Mouse (Mus musculus) spleen, adult 12 weeks (tissue): ENCODE data around the gene Elmo3.
A peak's percentile ranks its signal among the peaks of the same experiment; 100 is the strongest.

Experiments
- DNase-seq: peaks from one replicate; pipeline ENCODE4 v3.0.0; 2022; ENCODE audit warnings: low spot score

Gene Elmo3

DNA sequence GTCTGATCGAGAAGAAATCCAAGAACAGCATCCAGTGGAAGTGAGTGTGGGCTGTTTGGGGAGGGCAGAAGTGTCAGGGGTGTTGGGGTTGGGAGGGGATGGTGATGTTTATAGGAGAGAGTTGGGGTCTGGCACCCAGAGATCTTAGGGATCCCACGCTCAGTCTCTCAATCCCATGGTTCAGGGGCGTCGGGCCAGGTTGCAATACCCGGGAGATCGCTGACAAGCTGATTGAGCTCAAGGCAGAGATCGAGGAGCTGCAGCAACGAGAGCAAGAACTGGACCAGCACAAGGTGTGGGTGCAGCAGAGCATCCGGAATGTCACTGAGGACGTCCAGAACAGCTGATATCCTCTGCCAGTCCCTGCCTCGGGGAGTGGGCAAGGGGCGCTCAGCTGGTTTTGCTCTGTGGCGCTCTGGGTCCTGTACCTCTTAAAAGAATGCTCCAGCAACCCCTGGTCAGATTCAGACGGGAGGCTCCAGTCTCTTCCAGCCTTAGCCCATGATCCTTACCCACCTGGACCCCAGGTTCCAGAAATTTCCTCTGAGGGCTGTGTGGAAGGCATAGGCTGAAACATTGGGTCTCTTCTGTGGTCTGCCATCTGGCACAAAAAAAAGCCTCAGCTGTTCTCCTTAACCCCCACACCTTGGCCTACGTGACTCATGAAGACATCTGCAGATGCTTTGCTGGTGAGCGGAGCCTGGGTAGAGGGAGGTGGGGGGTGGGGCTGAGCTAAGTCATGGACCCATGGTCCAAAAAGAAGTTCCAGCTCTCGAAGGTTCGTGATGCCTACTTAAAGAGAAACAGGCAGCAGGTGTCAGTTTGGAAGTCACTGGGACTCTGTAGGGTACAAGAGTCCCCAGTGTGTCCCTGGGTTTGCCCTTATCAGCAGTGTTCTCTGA, 6.8 kb upstream of the Elmo3 start:
- DNase-seq, result no peak

DNA sequence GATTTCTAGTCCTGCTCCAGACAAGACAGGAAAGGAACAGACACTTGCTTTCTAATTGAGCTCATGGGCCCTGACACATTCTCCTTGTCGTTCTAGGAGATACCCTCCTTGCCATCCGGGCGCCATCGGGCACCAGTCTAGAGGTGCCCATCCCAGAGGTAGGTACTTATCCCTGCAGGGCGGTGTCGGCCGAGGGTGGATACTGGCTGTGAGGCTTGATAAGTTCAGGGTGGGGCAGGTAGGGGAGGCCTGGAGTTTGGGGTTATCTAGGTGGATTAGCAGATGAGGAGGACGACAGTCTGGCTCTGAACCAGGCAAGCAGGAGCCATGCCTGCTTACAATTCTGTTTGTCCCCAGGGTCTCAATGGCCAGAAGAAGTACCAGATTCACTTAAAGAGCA, 5.4 kb upstream of the Elmo3 start:
- DNase-seq, result peak; percentile 75

DNA sequence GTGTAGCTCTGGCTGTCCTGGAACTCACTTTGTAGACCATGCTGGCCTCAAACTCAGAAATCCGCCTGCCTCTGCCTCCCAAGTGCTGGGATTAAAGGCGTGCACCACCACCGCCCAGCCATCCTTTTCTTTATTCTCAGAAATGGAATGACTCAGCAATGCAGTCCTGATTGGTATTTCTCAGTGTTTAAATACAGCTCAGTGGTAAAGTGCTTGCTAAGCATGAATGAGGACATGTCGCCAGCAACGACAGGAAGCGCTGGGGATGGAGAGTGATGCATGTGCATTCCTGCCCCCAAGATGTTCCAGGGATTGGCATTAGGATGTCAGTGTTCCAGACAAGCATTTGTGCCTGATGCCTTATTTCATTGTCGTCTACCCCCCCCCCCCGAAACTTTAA, 2.0 kb upstream of the Elmo3 start:
- DNase-seq, result no peak

DNA sequence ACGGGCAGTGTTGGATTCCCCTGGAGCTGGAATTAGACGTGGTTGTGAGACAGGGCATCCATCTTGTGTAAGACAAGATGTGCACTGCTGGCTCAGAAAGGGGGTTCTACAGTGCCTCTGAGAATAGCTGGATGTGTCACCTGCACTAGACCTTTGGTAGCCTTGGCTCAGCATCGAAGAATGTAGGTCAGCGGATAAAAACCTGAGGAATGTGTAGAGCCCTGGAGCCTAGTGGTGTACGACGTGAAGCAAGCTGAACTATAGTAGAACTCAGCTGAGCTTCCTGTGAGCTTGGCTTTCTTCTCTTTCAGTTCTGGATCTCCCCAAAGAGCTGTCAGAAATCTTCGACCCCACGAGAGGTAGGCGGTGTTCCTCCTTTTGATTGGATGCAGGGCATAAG, 1.5 kb upstream of the Elmo3 start:
- DNase-seq, result no peak

DNA sequence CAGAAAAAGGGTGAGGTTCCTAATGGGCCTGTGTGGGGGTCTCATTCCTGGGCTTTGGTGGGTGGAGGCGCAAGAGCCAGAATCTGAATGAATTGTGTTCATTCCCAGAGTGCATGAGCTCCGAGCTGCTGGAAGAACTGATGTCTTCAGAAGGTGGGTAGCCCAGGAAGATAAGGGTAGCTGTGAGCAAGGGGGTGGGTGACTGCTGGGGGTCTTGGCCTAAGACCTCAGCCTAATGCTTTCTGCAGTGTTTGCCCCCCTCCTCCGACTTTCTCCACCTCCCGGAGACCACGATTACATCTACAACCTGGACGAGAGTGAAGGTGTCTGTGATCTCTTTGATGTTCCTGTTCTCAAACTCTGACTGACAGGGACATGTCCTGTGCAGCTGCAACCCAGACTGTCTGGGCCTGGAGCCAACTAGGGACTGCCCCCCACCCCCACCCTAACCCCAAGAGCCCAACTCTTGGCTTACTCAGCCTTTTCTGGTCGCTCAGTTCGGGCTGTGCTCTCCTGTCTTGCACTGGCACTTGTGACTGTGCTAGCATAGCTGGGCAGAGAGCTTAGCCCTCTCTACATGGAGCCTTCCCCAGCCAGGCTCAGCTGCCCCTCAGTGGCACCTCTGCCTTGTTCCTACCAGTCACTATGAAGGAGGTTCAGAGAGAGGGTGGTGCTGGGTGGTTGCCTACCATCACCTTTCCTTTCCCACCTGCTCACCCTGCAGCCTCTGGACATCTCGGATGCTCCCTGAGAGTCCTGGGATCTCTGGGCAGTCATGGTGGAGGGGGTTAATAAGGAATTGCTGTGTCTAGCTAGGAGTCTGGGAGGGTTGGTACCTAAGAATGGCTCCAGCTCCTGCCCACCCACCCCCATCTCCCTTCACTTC, 833 bp upstream of the Elmo3 start:
- DNase-seq, result no peak

DNA sequence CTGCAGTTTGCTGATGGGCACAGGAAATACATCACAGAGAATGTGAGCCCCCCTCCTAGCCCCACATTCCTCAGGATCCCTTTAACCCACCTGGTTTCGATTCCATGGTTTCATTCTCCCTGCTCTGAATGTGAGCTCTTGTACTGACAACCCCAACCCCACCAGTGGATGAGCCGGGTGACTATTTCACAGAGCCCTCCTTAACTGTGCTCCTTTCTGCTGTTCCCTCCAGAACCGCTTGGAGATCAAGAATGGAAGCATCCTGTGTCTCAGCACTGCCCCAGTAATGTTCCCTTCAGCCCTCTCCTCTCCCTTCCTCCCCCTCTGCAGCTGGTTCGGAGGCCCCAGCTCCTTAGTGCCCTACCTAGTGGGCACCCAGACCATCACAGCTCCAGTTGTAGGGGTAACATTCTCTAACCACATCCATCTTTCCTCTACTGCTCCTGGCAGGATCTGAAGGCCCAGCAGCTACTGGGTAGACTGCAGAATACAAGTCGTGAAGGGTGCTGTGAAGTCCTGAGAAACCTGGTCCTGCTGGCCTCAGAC, 818 bp downstream of the Elmo3 start:
- DNase-seq, result no peak

DNA sequence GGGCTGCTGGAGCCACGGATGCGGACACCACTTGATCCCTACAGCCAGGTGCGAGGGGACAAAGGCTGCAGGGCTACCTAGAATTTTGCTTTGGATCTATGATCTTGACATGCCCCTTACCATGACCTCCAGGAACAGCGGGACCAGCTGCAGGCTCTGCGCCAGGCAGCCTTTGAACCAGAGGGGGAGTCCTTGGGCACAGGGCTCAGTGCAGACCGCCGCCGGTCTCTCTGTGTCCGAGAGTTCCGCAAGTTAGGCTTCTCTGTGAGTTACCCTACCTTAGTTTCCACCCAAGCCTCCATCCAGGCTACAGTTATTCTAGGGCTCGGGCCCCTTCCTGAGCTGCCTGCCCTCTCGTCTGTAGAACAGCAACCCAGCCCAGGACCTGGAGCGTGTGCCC, 2.3 kb downstream of the Elmo3 start:
- no peak for DNase-seq

DNA sequence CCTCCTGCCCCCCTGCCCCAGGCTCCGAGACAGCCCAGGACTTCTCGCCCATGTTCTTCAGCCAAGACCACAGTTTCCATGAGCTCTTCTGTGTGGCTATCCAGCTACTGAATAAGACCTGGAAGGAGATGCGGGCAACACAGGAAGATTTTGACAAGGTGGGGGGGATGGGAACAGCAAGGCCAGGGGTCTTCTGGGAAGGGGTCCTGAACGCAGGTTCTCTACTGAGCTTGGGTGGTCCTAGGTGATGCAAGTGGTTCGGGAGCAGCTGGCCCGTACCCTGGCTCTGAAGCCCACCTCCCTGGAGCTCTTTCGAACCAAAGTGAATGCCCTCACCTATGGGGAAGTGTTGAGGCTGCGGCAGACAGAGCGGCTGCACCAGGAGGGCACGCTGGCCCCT, 3.0 kb downstream of the Elmo3 start:
- DNase-seq, result no peak

DNA sequence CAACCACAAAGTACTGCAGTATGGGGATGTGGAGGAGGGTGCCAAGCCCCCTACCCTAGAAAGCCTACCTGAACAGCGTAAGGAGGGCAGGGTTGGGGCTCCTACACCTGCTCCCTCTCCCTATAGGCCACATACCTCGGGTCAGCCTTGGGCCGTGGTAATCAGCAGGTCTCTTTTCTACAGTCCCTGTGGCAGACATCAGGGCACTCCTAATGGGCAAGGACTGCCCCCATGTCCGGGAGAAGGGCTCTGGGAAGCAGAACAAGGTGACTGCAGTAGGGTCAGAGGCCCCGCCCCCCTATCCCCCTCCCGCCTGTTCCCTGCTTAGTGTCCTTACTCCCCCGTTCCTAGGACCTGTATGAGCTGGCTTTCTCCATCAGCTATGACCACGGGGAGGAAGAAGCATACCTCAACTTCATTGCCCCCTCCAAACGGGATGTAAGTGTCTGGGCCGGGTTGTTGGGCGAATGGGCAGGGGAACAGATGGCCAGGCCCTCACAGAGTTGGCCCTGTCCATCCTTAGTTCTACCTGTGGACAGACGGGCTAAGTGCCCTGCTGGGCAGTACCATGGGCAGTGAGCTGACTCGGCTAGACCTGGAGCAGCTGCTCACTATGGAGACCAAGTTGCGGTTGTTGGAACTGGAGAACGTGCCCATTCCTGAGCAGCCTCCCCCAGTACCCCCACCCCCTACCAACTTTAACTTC, 3.9 kb downstream of the Elmo3 start:
- no peak for DNase-seq

DNA sequence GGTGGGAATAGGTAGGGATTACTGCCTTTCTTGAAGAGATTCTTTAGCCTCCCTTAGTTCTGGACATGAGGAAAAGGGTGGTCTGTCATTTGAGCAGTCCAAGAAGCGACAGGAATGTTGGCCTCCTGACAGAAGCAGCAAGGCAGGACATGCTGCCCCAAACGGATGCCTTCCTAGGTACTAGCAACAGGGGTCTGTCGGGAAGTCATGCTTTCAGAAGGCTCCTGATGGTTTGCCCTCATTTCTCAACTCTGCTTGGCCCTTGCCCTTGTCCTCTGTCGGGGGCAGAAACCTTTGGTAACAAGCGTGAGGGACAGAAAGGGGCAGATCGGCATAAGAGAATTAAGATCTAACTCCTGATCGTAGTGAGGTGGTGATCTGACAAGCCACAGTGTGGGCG, 4.7 kb downstream of the Elmo3 start:
- DNase-seq, result no peak

DNA sequence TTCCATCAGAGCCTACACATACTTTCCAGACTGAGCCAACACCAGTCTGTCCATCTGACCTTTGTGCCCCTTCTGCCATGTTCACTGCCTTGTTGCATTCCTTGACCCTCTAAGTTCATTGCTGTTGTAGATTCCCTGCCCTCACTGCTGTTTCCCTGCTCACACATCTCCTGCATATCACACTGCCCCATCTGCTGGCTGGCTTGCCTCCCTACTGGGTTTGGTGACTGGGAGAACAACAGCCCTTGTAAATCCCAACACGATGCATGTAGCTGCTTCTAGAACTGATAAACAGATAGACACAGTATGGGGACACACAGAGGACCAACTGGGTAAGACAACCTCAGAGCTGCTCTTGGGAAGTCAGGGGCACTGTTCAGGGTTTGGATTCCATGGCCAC, 6.3 kb downstream of the Elmo3 start:
- no peak for DNase-seq

DNA sequence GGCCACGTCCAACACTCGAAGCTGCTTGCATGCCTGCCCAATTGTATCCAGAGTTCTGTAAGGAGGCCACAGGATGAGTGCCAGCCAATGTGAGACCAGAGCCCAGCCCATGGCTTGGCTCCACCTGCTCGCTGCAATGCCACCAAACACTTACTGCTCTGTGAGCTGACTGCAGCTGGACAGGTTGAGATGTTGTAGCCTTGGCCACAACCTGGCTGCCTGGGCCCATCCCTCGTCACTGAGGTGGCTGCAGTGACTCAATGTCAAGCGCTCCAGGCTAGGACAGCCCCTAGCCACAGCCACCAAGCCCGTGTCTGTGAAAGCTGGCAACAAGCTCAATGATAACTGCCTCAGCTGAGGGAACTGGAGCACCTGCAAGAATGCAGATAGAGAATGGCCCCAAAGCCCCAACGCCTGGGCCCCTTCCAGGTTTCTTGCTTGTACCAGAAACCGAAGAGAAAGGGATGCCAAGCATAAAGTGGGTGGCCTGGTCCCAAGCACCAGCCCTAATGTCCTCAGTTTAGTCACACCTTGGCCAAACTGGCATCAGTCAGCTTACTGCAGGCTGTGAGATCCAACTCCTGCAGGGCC, 7.6 kb downstream of the Elmo3 start:
- no peak for DNase-seq

DNA sequence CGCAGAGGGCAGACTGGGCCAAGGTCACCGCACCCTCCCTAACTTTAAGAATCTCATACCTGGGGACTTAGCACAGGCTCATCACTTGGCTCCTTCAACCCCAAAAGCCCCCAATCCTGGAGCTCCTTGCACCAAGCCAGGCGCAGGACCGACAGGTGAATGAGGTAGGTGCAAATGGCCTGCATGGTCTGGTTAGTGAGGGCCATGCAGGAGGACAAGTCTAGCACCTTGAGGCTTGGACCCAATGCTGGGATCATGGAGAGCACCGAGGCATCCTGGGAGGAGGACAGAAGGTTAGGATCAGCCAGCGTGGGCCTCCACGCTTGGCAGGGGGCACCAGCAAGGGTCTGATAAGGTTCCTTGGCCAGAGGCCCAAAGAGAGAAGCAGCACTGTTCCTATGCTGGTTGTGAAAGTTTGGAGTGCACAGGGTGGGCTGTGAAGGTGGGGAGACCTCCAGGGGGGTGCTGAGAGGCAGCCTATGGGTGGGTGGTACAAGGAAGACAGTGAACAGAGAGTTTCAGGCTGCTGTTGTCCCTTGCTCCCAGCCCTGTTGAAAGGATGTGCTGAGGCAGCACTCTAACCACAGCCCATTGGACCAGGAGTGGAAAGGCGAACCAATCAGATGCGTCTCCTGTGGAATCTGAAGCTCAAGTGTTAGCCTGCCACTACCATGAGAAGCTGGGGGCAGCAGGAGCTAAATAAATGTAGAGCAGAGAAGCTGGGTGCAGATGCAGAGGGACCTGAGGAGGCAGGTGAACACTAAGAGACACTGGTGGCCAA, 8.4 kb downstream of the Elmo3 start:
- DNase-seq, result no peak

DNA sequence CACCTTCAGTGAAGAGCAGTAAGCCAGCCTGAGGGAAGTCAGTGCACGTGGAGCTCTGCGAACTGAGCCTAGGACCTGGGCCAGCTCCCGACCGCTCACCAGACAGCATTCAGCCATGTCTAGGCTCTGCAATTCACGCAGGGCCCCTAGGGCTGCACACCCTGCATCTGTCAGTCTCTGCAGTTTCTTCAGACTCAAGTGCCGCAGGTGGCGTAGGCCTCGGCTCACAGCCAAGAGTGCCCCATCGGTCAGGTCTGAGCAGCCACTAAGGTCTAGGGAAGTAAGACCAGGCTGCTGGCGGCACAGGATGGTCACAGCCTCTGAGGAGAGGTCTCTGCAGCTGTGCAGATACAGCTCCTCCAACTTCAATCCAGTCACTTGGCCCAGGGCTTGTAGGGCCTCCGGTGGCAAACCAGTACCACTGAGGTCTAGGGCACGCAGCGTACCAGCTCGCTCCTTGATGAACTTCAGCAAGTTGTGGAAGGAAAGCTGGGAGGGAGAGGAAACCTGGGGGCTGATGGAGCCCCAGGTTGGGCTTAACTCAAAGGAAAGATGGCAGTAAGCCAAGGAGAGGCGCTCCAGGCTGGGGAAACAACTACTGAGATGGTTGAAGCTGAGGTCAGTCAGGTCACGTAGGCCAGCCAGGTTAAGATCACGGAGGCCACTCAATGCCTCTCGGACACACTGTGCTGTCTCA, 9.8 kb downstream of the Elmo3 start:
- no peak for DNase-seq

DNA sequence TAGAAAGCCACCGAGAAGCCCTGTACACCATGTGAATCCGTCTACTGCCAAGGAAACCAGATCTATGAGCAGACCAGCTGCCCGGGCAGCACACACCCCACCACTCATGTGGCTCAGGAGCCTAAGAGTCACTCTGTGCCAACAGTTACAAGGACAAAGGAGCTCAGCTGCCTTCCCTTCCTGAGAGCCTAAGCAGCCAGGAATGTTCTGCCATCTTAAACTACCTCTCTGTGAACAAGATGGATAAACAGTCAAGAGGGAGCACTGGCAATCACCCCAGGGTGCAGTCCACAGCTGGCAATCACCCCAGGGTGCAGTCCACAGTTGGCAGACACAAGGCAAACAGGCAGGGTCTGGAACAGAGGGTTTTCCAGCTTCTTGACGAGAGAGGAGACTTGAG, 12.5 kb downstream of the Elmo3 start:
- DNase-seq, result no peak

DNA sequence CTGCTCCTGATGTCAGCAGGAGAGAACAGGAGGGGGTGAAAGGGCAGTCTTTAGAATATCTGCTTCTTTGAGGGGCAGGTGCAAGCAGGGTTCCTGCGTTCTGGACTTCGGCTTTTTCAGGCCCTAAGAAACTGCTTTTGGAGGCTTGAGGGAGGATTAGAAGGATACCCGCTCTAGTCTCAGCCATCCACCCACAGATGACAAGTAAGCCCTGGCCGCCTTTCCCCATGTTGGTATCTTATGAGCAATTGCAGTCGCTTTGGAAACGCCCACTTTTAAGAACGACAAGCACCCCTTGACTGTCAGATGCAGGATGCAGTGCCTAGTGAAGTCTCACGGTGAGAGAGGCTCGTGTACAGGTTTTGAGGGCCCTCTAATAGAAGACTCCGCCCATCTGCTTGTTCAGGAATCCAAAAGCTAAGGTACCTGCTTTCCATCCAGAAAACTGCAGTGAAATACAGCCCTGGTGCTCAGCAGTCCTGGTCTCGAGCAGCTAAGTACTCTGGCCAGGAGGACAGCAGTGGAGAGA, 13.3 kb downstream of the Elmo3 start:
- no peak for DNase-seq

DNA sequence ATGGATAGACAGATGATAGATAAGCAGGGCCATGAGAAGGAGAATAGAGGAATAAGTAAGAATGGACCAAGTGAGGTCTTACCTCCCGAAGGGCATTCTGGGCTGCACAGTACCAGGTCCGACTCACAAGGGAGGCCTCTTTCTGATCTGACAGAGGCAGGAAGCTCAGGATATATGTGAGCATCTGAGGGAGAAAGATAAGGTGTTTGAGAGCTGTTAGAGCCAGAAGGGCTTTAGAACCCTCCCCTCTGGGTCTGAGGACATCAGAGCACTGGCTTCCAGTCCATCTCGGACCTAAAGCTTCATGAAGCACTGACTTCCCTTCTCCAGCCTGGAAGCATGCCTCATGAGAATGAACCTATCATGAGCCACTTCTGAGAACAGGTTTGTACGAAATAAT, 17.8 kb downstream of the Elmo3 start:
- no peak for DNase-seq

DNA sequence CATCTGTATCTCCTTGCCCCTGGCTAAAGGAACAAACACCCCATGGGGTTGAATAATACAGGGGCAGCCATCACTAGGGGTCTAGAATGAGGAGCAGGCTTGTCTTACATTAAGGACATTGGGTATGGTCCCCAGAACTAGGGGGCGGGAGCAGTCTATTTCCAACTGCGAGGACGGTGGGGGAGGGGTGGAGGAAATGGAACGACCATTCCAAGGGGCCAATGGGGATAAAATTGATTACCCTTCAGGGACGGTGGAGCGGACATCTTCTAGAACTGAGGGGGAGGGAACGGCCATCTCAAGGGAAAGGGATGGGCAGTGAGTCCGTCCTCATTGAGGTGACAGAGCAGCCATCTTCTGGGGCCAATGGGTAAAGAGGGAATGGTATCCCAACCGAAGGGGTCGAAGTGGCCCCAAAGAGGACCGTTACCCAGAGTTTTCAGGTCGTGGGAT, 20.3 kb downstream of the Elmo3 start:
- DNase-seq, result no peak

DNA sequence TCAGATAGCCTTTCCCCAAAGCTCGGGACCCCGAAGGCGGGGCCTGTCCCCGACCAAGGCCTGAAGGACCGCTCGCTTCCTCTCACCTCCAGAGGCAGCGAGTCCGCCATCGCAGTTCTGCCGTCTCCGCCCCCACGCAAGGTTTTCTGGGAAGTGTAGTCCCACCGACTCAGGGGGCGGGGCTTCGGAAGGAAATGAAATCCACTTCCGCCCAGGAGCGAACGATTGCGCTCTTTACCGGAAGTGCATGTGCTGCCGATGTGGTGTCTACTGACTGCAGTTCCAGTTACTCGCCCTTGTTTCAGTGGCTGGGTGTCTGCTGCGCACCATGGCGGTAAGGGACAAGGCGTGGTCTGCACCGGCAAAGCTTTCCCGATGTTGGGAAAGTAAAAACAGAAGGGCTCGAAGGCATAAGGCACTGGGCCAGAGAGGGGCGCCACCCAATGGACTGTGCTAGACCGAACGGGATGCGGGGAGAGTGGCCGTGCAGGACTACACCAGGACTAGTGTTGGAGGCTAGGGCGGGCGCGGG, 20.8 kb downstream of the Elmo3 start, which contains the start of the genes Lrrc29 and Tmem208:
TSS of gene Lrrc29 (minus strand) at position 138 of the 532 bp plus-strand sequence.
TSS of gene Tmem208 (plus strand) at position 214 of the 532 bp plus-strand sequence.
- peak; percentile 97 for DNase-seq

DNA sequence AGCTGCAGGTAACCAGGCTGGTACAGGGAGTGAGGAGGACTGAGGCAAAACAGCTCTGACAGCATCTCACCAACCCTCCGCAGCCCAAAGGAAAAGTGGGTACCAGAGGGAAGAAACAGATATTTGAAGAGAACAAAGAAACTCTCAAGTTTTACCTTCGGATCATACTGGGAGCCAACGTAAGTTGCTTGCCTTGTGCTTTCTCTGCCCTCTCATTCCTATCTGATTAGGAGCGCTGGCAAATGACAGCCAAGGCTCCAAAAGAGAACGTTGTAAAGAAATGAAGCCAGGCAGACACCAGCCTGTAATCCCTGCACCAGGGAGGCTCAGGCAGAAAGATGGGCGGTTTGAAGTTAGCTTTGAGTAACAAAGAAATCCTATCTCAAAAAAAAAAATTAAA, 21.6 kb downstream of the Elmo3 start:
- no peak for DNase-seq
